Mouse (Mus musculus) lung, postnatal 10 days (tissue): ENCODE measurements around the gene Ndufc2.
A peak's percentile ranks its signal among the peaks of the same experiment; 100 is the strongest.

ENCODE experiments used
- DNase-seq: peaks from one replicate; pipeline ENCODE4 v3.0.0; 2021

Gene Ndufc2

DNA sequence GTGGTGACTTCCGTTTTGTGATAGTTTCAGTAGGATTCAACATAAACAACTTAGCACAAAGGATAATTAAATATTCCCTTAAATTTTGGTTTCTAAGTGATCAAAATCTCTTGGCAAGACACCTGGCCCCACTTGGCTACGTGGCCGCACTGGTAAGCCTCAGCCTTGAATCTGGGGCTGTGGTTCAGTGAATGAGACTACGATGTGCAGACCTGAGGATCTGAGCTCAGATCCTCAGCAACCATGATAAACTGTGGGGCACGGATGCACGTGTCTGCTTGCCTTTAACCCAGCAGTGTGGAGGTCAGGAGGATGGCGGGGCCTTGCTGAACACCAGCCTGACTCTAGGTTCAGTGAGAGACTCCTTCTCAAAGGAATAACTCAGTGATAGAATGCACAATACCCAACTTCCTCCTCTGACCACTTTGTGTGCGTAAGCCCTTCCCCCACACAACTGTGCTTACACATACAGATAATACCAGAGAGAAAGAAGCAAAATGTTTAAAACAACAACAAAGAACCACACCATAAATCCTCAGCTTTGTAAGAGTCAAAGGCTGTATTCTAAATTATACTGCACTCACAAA lies 12.1 kb upstream of the Ndufc2 start:
- no peak for DNase-seq

DNA sequence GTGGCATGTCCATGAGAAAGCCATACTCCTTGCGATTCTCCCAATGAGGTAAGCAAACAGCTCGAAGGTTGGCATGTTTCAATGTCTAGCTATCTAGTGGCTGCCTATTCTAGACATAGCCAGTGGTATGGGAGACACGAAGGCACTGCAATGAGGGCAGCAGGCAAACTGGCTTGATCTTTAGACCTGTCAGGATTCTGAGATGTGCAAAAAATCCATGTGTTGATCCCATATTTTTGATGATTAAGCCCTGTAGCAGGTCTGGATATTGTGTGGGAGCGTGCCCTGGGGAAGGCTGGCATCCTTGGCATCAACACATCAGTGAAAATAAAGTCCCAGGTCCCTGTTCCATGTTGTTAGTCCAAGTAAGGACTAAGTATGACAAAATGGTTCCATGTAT lies 11.3 kb upstream of the Ndufc2 start:
- DNase-seq = no peak

DNA sequence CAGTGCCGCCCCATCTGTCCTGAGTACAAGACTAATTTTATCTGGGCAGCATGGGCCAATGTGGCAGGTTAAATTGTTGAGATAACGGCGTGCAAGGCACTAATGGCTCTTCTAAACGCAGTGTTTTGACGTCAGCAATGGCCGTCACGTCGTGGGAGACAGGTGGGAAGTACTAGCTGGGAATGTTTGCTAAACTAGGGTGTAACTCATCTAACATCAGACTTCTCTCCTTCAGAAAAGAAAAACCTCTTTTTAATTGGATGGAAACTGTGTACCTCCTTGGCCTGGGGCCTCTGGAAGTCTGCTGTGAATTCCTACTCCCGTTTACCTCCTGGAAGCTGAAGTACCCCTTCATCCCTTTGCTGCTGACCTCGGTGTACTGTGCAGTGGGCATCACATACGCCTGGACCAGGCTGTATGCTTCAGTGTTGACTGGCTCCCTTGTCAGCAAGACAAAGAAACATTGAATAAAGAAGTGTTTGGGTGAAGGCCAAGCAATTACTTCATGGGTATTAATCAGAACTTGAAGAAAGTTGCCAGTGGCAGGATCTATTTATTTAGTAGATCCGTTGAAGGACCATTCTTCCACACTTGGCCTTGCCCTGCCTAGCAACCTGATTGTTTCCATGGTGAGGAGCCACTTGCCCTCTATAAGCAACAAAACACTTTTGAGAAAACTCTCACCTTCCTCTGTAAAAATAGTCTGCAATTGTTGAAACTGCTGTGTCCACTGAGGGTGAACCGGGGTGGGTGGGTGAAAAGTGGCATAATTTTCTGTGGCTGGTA lies 8.3 kb upstream of the Ndufc2 start:
- peak; percentile 78 for DNase-seq

DNA sequence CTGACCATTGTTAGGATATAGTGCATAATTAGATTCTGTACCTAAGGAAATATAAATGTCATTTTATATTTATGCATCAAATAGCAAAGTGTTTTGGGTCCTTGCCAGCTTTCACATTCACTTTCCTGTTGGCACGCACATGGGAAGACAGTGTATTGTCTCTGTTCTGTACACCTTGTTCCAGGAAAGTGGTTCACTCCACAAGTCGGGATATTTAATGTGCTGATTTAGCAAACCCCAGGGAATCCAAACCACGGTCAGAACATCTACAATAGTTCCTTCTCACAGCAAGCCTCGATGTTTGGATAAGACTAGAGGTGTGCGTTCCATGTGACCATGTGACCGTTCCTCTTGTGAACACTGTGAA lies 7.7 kb upstream of the Ndufc2 start:
- peak; percentile 48 for DNase-seq

DNA sequence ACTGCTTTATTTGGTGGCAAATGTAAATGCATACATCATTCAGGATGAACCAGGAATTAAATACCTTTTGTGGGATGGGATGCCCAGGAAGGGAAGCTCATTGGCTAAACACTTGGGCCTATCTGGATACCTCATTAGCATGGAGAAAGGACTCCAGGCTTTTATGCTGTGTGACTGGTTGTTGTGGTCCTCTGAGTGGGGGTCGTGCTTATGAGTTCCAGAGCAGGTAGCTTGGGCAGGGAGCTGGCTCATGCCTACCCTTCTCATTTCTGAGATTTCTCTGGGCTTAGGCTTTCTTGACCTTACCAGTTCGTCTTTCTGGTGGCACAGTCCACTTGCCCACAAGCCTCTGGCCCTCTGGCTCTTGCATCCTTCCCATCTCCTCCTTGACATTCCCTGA lies 5.4 kb upstream of the Ndufc2 start:
- DNase-seq = no peak

DNA sequence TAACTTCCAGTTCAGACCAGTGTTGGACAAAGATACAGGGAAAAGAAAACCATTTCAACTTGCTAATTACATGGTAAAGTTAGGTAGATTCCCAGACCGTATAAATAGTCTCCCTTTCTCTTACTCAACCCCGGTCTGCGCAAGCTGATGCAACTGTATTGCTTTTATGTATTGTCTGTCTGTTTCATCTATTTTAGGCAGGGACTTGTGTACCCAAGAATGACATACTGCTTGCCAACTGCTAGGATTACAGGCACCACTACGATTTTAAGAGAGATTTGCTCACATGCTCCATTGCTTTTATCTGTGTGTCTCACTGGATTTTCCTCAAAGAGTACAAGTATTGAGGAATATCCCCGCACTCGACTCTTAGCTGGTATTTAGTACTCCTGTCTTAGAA lies 860 bp upstream of the Ndufc2 start:
- no peak for DNase-seq

DNA sequence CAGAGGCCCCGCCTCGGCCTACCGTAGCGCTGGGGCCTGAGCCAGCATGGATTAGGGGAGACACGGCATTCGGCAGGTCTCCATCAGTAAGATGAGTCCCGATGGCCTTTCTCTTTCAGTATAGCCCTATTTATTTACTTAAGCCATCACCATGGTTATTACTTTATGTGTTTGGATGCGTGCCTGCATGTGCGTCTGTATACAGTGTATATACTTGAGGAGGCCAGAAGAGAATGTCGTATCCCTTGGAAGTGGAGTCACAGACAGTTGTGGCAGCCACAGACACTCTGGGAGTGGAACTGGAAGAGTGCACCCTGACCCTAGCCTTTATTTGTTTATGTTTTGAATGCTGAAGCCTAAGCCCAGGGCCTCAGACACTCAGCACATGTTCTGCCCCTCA lies 7.3 kb downstream of the Ndufc2 start:
- no peak for DNase-seq

DNA sequence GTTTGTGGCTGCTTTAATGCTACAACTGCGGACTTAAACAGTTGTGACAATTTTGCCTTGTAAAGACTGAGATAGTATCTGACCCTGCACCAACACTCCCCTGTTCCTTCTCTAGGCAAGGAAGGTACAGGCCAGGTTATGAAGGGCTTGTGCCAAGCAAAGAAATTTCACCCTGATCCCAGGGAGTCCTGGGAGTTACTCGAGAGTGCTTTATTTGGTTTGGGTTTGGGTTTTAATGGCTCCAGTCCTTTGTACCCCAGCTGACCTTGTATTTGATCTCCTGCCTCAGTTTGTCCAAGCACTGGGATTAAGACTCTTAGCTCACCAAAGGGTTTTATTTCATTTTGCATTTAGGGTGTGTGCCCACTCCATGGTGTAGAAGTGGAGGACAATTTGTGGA lies 11.3 kb downstream of the Ndufc2 start:
- DNase-seq = no peak

DNA sequence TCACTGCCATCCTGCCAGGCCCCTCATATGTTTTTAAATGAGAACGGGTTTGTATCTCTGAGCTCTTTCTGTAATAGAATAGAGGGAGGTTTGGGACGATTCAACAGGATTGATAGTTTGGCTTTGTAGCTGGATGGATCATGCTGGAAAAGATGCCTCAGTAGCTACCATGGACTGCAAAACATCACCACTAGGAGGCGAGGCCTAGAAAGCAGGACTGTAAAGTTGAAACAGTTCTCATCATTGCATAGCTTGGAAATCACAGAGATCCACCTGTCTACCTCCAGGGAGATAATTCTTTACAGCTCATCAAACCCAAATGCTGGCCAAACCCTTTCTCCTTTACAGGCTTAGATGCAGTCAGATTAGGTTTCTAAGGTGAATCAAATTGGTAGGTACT lies 11.8 kb downstream of the Ndufc2 start:
- no peak for DNase-seq

DNA sequence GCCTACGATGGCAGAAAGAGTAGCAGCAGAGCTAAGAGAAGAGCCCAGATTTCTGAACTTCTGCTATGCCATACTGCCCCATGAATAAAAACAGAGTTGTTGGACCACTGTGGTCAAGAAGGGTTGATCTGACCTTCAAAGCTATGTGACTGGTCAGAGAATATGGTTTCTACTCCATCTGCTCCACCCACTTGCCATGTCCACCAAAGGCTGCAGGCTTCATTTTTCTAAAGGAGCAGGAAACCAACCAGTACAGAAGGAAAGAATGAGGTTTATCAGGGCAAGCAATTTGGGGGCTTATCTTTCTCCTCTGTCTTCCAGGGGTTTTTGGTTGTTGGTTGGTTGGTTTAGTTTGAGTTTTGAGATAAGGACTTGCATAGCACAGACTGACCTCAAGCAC lies 14.2 kb downstream of the Ndufc2 start:
- no peak for DNase-seq

DNA sequence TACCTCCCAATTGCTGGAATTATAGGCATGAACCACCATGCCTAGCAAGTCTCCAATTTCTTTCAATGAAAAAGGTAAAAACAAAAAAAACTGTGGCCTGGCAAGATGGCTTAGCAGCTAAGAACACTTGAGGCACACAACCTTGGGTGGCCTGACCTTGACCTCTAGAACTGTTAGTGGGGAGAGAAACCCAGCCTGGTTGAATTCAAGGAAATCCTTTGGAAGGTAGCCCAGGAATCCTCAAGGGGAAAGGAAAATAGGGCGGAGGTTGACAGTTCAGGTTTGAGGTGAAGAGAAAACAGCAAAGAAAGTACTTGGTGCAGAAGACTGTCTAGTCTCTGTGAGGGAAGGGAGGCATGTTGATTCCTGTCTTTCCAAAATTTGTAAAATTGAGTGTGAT lies 14.6 kb downstream of the Ndufc2 start:
- no peak for DNase-seq

DNA sequence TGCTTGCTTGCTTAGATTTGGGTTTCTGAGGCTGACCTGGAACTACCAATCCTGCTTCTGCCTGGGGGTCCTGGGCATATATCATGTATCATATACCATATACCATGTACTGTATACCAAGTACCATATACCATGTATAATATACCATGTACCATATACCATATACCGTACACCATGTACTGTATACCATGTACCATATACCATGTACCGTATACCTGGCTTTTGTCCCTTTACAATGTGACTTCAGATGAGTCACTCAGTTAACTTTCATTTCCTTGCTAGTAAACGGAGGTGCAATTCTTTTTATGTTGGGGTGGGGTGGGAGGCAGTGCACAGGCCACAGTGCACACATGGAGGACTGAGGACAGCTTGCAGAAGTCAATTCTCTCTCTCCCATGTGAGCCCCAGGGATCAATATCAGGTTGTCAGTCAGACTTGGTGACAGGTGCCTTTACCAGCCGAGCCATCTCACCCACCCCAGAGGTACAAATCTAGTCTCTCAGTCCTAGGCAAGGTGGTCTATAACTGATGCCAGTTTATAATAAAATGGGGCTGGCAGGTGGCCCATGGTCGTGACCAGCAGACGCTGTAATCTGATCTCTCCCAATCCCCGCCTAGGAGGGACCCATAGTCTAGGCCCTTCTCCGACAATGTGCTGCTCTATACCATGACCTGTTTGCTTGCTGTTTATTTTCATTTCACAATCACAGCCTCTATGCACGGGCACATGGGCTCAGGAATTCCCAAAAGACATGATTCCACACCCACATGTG lies 15.3 kb downstream of the Ndufc2 start:
- DNase-seq = no peak

DNA sequence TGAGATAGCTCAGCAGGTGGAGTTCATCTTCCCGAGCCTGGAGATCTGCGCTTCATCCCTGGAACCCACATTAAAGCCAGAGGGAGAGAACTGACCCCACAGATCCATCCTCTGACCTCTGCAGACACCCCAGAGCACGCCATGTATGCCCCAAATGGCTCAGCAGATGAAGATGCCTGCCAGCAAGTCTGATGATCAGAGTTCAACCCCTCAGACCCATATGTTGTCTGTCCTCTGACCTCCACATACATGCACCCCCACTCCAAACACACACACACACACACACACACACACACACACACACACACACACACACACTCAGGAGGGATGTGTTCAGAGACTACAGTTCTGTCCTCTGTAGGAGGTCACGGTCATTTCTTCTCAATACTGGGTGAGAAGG lies 16.7 kb downstream of the Ndufc2 start:
- no peak for DNase-seq

DNA sequence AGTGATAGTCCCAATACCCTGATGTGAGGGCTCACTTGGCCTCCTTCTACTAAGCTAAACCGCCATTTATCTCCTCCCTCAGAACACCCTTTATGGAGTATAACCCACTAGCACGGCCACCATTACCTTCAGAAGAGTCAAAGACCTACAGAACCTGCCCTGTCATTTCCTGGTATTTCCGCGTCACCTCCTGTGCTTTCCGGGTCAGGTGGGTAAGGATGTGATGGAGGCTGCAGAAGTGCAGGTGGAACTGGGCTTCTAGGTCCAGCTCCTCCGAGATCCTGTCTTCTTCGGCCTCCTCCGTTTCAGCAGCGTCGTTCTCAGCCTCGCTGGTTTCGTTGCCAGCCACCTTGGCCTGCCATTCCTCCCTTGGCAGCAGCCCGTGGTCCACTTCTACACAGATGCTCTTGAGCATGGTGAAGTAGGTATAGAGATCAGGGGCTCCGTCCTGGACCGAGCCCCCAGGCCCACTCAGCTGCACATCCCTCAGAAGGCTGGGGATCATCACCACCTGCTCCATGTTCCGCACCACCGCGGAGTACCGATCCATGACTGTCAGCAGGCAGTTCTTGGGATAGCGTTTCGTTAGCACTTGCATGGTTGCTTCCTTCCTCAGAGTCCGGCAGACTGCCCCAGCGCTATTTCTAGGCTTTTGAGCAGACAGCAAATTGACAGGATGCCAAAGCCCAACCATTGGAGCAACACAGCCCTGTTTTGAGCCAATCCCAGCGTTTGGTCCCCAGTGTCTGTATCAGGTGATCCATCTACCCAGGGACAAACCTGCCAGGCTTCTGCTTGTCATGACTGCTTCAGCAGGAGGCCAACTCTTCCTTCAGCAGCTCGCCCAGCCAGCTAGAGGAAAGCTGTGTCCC lies 17.3 kb downstream of the Ndufc2 start, which contains the start of gene Thrsp:
TSS of gene Thrsp (minus strand) at position 825 of the 872 bp plus-strand sequence.
- peak; percentile 75 for DNase-seq

DNA sequence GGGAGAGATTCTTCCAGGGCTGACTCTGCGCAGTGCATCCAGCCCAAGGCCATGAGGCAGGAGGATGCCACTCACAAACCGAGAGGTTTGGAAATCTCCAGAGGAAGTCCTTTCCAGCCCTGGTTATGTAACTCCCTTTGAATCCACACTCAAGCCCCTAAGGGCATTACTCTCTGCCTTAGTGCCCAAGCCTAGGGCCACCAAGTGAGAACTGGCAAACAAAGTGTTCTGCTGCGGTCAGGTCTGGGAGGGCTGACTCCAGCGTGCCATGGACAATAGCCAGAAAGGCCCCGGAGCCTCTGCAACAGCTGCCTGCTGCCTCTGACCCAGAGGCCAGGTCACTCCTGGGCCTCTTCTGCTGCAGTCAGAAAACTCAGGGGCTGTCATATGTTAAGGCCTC lies 18.9 kb downstream of the Ndufc2 start:
- peak; percentile 68 for DNase-seq

DNA sequence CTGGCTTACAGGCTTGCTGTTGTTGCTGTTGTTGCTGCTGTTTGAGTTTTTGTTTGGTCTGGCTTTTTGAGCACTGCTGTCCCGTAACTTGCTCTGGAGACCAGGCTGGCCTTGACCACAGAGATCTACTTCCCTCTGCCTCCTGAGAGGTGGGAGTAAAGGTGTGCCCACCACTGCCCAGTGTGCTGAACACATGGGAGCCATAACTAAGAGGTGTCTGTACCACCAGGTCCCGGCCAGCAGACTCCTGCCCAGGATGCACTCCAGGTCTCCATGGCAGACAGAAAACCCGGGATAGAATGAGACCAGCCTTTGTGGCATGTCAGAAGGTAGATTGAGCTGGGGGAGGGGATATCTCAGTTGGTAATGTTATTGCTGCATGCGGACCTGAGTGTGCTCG lies 19.4 kb downstream of the Ndufc2 start:
- DNase-seq = no peak

DNA sequence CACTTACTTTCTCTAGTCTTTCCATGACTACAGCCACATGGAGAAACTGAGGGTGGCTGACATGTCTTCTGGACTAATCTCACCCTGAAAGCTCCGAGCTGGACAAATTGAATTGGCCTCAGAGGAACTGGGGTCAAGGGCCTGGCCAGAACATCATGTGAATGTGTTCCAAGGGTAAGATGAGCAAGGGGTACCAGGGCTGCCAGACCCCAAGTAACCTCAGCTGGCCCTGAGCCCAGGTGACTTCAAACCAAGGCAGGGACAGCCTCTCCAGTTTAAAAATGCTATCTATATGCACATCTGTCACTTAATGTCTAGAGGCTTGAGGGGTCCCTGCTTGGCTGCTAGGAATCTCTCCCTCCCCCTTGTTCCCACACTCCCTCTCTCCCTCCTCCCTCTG lies 20.6 kb downstream of the Ndufc2 start:
- no peak for DNase-seq

DNA sequence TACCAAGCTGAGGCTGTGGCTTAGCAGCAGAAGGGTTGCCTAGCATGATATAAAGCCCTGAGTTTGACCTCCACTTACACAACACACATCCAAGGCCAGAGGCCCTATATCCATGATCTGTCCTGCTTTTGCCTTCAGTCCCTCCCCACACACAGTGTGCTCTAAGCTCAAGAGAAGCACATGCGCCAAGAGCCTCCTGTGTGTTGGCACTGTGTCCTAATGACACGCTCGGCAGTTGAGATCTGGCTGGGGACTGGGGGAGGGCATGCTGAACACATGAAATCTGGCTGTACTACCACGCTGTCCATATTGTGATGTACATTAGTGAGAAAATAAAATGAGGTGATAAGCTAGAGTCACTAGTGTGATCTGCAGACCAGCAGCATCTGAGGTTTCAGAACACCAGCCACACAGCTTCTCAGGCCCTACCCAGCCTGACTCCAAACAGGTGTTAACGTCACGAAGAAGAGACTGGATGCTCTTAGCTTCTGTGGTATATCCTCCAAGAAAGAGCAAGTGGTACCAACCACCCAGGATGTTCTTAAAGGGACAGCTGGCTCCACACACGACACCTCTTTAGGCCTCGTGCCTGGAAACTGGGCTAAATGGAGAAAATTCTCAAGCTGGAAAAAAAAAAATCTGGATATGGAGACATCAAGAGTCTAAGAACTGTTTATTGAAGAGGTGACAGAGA lies 21.3 kb downstream of the Ndufc2 start:
- DNase-seq = peak; percentile 28

DNA sequence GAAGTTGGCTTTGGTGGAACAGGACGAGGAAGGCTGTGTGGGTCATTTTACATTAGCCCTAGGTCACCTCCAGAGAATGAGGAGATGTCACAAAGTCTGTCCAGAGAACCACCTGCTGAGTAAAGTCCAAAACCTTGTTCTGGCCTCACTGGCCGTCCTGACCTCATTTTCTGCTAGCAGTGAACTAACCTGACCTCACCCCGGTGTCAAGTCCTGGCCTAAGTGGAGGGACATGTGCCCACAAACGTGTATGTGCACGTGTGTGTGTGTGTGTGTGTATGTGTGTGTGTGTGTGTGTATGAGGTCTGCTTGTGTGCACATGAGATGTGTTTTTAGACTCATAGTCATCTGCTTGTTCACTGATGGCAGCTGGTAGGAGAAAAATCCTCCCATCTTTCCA lies 24.0 kb downstream of the Ndufc2 start:
- no peak for DNase-seq

DNA sequence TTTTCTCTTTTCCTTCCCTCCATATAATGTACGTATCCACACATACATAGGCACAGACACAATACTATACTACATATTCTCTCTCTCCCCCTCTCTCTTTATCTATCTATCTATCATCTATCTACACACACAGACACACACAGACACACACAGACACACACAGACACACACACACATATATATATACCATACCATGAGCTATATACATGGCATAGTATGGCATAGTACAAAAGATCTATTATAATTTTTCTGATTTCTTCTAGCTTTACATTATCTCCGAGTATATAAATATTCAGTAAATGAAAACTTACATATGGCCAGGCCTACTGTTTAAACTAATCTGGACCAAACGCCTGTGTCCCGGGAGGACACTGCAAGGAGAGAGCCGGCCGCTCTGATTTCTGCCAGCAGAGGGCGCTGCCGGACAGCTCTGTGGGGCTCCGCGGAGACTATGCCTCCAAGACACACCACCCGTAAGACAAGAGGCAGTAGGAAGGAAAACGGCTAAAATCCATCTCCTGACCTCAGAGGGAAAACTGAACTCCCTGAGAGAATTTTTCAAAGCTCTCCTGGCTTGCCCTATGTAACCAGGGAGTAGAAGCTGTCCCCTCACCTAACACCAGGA lies 24.9 kb downstream of the Ndufc2 start:
- peak; percentile 93 for DNase-seq

DNA sequence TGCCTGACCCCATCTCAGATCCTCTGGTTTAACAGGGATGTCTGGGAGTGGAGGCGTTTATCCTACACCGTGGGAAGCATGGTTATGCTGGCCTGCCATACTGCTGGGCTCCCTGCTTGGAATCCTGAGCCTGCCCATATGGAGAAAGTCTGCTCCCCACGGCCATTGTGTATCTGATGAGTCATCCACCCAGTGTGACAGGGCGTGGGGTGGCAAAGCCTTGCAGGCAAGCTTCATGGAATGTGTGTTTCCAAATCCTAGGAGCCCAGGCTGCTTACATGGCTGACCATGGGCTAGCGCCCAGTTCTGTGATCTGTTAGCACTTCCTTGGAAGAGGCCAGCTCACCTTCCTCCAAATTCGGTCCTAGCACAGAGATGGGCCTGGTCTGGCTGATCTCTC lies 26.8 kb downstream of the Ndufc2 start:
- DNase-seq = no peak

DNA sequence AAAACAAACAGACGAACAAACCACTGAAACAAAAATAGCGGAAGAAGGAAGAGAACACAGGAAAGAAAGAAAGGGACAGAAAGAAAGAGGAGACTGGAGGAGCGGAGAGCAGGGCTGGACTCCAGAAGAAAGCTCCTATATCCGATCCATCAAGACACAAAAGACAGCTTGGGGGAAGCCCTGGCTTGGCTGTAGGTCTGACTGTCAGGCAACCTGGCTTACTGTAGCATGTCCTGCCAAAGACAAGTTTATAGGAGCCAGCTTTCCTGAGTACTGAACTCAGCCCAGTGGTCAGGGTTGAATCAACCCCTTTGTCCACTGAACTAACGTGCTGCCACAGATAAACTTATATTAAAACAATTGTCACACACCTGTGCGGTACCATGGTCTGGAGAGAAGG lies 27.5 kb downstream of the Ndufc2 start:
- DNase-seq = no peak
